Mouse (Mus musculus): Measurements from ENCODE around the gene Midn.

DNA sequence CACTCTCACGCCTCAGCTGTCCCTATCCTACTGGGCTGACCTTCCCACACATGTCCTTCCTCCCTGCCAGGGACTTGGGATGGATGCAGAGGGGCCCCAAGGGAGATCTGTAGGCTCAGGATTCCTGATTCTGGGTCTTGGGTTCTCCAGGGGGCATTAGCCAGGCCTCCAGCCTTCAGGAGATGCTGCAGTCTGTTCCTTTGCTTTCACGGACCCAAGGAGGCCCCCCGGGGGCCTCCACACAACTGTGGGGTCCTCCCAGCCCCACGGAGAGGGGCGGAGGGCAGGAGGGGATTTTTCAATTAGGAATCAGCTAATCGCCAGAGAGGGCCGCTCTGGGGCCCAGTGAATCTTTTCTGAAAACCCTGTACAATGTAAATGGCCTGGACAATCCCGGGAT lies 46.4 kb downstream of the Midn start:
- TF ChIP-seq POLR2A (IDR thresholded peaks at IDR 0.05; ENCODE audit: insufficient read depth, low read length) (no peak), CTCF (IDR thresholded peaks at IDR 0.05; ENCODE audit: low read depth, low read length) (no peak), EP300 (IDR thresholded peaks at IDR 0.05; ENCODE audit: insufficient read depth, low read depth, low read length) (no peak)
